Mouse (Mus musculus): ENCODE results near the gene Etnk1. TPM values are rescaled to one million over a fixed set of nuclear protein-coding genes. Genes with fewer than 3 reads are reported as not detected.

Etnk1 gene
- total RNA-seq, 2 experiments from 2014 or later, result 26.9 to 28.9 TPM

- intact Hi-C loops (cut with DNase I), result no loop called here
- no peak for DNase-seq
Observed at GRCm38 (mm10) chr6:143260560-143261288, 93.7 kb downstream of the Etnk1 start.

GRCm38 (mm10) chr6:143261289-143261665, 94.3 kb downstream of the Etnk1 start:
- DNase-seq, result no peak
- intact Hi-C loops (cut with DNase I), result no loop called here

DNA sequence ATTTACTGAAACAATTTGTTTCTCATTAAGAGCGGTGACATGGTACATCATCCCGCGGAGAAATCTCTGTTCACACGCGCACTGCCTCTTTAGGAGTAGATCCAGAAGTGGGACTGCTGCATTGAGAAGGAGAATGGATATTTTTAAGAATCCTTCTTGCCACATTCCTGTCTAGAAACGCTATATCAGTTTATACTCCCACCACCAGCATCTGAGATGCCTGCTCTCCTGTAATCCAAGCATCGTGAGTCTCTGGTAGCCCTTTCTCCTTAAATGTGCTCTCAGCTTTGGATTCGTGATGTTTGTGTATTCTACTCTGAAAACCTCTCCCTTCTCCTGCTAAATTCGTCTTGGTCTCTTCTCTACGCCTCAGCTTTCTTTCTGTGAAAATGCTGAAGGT, 98.5 kb downstream of the Etnk1 start:
- DNase-seq, result no peak
- intact Hi-C loops (cut with DNase I), result no loop called here

- no peak for DNase-seq
- intact Hi-C loops (cut with DNase I), result no loop called here
Observed at GRCm38 (mm10) chr6:143279222-143279621, 112.2 kb downstream of the Etnk1 start.

Other genes starting within 250 kb of the Etnk1 start
- gene St8sia1, start 202.8 kb upstream of the Etnk1 start, total RNA-seq (2021), result 1 to 10 TPM in 1 of 2 experiments, under 1 TPM in 1; 0.38 to 1.7 TPM
- 10 to 100 TPM; 19.2 to 20.1 TPM for gene C2cd5, start 67.1 kb upstream of the Etnk1 start, total RNA-seq (2021)

All from heart, postnatal 14 days (tissue).